Mouse (Mus musculus) retina, embryonic 14.5 days (tissue): ENCODE measurements around the gene Nrp2.

Experiments
- DNase-seq: peaks from one replicate; pipeline ENCODE4 v3.0.0-alpha.2; 2015; ENCODE audit warnings: low spot score

Gene Nrp2

GRCm38 (mm10) chr1:62703158-62704116, at the start of gene Nrp2:
Nrp2 (plus strand) TSS chr1:62703285.
- DNase-seq = peak; percentile 80

- no peak for DNase-seq
Observed at GRCm38 (mm10) chr1:62654436-62654835, 48.6 kb upstream of the Nrp2 start.

GRCm38 (mm10) chr1:62664960-62665645, 38.0 kb upstream of the Nrp2 start:
- DNase-seq = no peak

- no peak for DNase-seq
Observed at GRCm38 (mm10) chr1:62665771-62666730, 37.0 kb upstream of the Nrp2 start.

DNA sequence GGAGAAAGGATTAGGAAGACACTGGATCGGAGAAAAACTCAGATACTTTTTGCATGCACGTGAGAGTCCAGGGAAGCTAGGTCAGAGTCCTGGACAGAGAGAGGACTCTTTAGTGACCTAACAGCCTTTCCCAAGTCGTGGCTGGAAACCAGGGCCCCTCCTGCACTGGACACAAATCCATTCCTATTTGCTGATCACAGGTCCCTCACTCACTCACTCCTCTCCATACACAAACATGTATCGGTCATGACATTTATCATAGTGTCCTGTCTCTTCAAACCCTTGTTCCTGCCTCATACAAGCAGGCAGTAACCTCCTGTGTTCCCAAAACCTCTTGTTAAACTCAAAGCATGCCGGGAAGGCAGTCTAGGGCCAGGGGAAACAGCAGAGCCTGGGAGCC, 36.3 kb upstream of the Nrp2 start:
- no peak for DNase-seq

- DNase-seq = no peak
Observed at GRCm38 (mm10) chr1:62678611-62679344, 24.3 kb upstream of the Nrp2 start.

DNA sequence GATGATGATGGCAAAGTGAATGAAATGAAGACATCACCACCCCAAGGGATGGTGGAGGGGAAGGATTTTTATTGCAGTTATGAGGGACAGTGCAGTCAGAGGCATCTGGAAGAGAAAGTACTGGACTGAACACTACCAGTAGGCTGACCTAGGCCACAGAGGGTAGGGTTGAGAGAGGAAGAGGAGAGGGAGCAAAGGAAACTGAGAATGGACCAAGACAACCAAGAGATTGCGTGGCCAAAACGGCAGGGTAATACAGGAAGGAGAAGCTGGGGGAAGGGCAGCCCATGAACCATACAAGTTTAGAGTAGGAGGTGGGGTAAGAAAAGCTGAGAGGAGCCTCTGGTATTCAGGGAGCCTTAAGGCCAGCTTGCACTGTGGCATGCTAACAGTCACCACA, 23.6 kb upstream of the Nrp2 start:
- DNase-seq = no peak

DNA sequence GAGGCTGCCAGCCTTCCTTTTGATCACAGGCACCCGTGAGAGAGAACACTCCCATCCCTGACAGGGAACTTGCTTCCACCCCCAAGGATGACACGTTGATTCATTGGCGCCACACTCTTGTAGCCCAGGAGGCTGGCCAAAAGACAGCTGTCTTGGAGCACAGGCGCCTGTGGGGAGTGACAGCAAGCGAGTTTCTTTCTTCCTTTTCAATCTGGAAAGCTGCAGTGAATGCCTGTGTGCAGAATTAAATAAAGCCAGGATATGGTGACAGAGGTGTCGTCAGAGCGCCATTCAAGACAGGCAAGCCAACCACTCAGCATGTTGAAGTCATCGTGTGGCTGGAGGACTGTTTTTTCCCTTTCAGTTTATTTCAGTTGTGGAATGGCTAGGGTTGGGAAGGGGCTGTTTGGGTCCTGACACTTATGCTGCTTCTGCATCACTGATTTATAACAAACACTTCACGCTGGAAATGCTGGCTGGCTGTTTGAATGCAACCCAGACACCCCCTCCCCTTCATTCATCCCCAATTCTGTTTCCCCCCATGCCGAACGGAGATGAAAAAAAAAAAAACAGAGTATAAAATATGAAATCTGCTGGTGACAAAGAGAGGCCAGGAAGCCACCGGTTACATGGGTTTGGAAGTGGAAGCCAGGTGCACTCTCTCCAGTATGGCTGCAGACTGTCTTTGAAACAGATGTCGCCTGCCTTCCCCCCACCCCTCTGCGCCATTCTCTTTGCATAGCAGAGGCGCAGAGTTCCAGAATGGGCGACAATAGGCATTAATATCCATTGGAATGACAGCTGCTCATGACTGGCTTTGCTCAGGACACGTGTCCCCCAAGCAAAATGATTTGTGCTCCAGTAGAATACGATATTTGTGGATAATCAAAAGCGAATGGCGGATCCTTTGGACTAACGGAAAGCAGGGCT, 20.4 kb upstream of the Nrp2 start:
- peak; percentile 63 for DNase-seq

DNA sequence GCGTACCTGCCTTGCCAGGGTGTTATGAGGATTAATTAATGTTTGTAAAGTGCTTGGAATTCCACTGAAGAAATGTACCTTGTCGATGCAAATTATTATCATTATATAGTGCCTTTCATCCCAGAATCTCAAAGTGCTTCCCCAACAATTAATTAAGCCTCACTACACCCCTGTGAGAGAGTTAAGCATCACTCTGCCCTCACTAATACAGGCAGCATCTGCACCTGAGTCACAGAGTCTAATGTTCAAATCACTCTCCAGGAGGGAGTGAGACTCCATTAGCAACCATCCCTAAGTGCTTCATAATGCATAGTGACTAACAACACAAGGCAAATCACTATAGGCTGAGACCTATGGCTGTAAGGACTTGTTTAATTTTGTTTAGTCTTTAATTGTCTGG, 19.6 kb upstream of the Nrp2 start:
- DNase-seq = peak; percentile 15

DNA sequence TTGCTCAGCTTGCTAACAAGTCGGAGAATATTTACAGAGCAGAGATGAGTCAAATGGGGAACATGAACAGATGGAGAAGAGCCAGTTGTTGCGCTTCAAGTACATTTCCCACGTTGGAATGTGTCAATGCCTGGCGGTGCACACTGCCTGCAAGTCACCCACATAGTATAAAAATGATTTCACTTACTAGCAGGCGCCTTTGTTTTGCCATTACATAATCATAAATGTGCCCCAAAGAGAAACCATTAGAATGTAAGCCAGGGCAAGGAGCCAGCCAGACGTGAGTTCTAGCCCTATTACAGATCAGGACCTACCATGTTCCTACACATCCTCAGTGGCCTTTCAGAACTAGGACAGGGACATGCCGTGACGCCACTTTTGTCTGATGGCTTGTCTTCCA, 15.6 kb upstream of the Nrp2 start:
- DNase-seq = no peak

DNA sequence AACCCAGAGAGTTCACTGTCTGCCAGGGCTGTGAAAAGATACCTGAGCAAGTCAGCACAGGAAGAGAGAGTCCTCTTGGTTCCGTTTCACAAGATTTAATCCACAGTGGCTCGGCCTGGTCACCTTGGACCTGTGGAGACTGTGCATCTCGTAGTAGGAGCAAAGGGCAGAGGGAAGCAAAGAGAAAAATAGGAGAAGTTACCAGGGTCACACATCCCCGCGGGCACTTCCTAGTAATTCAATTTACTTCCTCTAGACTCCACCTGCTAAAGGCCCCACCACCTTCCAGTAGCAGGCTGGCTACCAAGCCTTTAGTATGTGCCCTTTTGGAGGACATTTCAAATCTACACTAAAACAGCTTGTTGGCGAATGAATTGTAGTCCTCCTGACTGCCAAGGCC, 11.9 kb upstream of the Nrp2 start:
- no peak for DNase-seq

DNA sequence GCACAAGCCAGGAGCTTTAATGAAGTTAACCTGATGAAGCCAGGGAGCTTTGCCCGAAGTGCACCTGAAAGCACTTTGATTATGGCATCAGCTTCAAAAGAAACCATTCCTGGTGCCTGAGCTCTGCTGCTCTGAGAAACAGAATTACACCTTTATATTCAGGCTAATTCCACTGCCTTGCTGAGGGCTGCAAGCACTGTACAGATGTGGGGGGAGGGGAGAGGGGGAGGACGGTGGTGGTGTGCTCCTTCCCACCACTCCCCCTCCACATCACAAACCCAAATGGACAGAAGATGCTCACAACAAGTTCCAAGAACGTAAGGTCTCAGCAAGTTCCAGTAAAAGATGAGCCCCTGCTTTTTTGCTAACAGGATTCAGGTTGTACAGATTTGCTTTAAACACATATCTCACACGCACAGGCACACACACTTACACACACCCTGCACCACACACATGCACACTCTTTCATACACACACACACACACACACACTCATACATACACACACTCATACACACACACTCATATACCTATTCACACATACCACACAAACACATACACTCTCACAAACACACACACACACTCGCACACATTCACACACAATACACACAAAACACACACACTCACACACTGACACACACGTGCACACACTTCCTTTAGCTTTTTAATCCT, 6.6 kb upstream of the Nrp2 start:
- no peak for DNase-seq

- peak; percentile 78 for DNase-seq
Observed at GRCm38 (mm10) chr1:62696983-62697341, 6.1 kb upstream of the Nrp2 start.

GRCm38 (mm10) chr1:62697353-62697752, 5.7 kb upstream of the Nrp2 start:
- no peak for DNase-seq

DNA sequence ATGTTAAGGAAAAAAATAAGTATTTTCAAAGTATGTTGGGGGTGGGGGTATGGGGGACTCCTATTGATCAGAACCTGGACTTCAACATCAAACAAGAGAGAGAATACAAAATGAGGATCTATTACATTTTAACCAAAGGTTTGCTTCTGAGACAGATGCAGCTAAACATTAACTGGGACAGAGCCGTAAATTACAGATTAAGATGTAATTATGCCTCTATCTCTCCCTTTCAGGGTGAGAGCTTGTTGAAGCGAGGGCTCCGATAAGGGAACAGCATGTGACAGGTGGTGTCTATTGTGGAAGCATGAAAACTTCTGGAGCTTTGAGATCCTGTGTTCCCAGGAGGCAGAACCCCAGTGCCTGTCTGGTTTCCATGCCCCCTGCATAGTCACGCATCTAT, 3.3 kb upstream of the Nrp2 start:
- no peak for DNase-seq

GRCm38 (mm10) chr1:62701065-62701921, 1.8 kb upstream of the Nrp2 start:
- DNase-seq = peak; percentile 92

GRCm38 (mm10) chr1:62702743-62703142, 342 bp upstream of the Nrp2 start:
- DNase-seq = peak; percentile 35

DNA sequence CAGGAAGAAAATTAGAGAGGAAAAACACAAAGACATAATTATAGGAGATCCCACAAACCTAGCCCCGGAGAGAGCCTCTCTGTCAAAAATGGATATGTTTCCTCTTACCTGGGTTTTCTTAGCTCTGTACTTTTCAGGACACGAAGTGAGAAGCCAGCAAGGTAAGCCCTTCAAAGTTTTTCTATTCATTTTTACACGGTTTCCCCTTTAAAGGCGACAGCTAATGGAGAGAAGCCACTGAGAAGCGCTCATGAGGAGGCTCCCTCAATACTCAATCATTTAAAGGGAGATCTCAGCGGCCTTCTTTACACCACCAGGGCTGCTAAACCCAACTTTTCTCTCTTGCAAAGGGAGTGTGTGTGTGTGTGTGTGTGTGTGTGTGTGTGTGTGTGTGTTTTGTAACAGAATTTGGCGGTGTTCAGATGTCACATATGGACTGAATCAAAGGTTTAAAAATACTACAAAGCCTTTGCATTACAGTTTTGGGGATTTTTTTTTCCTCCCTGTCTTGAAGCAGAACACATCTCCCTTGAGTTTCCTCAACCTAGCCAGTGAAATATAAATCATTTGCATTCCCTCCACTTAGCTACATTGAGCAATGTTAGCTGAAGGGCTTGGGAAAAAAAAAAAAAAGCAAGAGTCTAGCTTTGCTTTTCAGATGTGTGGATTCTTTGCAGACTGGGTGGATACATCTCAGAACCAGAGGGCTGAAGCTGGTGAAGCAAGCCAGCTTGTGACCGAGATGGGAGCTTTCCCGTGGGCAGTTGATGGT, 1.2 kb downstream of the Nrp2 start:
- no peak for DNase-seq
